Mouse (Mus musculus) hindbrain, embryonic 13.5 days (tissue): ENCODE data around the gene Plcb4. TPM values are rescaled to one million over a fixed set of nuclear protein-coding genes. Genes with fewer than 3 reads are reported as not detected.

Experiments used
- ATAC-seq: fragments of 200-750 bp; cut with Nextera tagmentation; 2 replicates; pipeline ENCODE4 v1.8.0; 2017; ENCODE audit warnings: moderate TSS enrichment; ENCODE audit not compliant: low FRiP score
- H3K27ac ChIP-seq: fragments of 300-500 bp; sonication (generic); 2 replicates; pipeline ENCODE4 v1.5.1; 2015; ENCODE audit warnings: inconsistent platforms, mild to moderate bottlenecking, moderate library complexity
- H3K27me3 ChIP-seq: fragments of 300-500 bp; sonication (generic); 2 replicates; pipeline ENCODE4 v1.6.1; 2015; ENCODE audit warnings: mild to moderate bottlenecking, inconsistent platforms
- H3K36me3 ChIP-seq: fragments of 300-500 bp; sonication (generic); 2 replicates; pipeline ENCODE4 v1.6.1; 2015; ENCODE audit warnings: mild to moderate bottlenecking, inconsistent platforms
- H3K4me1 ChIP-seq: fragments of 300-500 bp; sonication (generic); replicated peaks from 2 replicates; pipeline ENCODE4 v1.6.1; 2015; ENCODE audit warnings: inconsistent platforms
- H3K4me2 ChIP-seq: fragments of 300-500 bp; sonication (generic); 2 replicates; pipeline ENCODE4 v1.6.1; 2015; ENCODE audit warnings: inconsistent platforms, mild to moderate bottlenecking, moderate library complexity
- H3K4me3 ChIP-seq: fragments of 300-500 bp; sonication (generic); 2 replicates; pipeline ENCODE4 v1.5.1; 2015; ENCODE audit warnings: mild to moderate bottlenecking, inconsistent platforms
- H3K9ac ChIP-seq: fragments of 300-500 bp; sonication (generic); 2 replicates; pipeline ENCODE4 v1.6.1; 2015; ENCODE audit warnings: mild to moderate bottlenecking, inconsistent platforms
- H3K9me3 ChIP-seq: fragments of 300-500 bp; sonication (generic); 2 replicates; pipeline ENCODE4 v1.6.1; 2016; ENCODE audit warnings: inconsistent platforms
- WGBS: fragments of 180-500 bp; shearing (Covaris S2); methylation state at CpG from one replicate; pipeline ENCODE4 v1.1.7; 2015; 5-methylcytosine and 5-hydroxymethylcytosine counted together
- polyA plus RNA-seq: library from polyadenylated mRNA; unstranded; fragments of >200 nt; fragmentation: Nextera tagmentation; extraction: Ambion mirVana; gene quantifications from 2 replicates; pipeline ENCODE4 v1.2.1, GENCODE M21; 2015

Plcb4 gene
- polyA plus RNA-seq, 1 experiment from 2014 or later = 49.7 TPM

DNA sequence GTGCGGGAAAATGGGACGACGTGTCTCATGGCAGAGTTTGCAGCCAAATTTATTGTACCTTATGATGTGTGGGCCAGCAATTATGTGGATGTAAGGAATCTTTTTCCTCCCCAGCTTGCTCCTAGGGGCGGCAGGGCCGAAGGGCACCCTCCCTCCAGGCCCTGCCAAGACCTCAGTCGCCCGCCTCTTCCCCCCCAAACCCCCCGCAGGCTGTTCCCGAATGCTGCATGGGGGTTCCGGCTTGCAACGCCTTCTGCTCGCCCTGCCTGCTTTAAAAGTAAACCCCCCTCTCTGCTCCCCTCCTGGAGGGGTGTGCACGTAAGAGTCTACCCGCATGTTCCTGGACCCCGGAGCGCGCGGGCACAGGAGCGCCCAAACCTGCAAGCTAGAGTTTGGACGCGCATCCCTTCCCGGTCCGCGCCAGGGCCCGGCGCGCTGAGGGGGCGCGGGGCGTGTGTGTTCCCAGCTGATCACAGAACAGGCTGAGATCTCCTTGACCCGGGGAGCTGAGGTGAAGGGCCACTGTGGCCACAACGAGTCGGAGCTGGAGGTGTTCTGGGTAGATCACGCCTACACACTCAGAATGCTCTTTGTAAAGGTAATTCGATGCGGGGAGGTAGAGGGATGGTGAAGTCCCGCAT, 400.3 kb downstream of the Plcb4 start:
- WGBS = under 1% methylated on average over 37 of the region's 37 CpGs

More for the DNA sequence above, 400.3 kb downstream of the Plcb4 start:
- Histone ChIP-seq H3K27me3 (peaks cover 34% of the 10 kb centered on the region), H3K36me3 (no peaks in the 10 kb centered on the region), H3K4me2 (peak overlapping the region; percentile 66), H3K9ac (peak overlapping the region; percentile 90), H3K27ac (peak overlapping the region; percentile 98), H3K4me1 (peaks cover 24% of the 10 kb centered on the region), H3K9me3 (no peaks in the 10 kb centered on the region), H3K4me3 (peak overlapping the region; percentile 56)
- ATAC-seq = peak; percentile 36; the same call in 1 of the 2 replicates
